Mouse (Mus musculus) heart, adult 2 months (tissue): ENCODE measurements around the gene BC034090.

Experiments
- CTCF ChIP-seq: fragments of 200-600 bp; IDR thresholded peaks from 2 replicates; pipeline ENCODE4 v1.8.1; 2022; ENCODE audit warnings: antibody characterized with exemption, mild to moderate bottlenecking, moderate library complexity
- POLR2A ChIP-seq: fragments of 200-500 bp; IDR thresholded peaks from 2 replicates; pipeline ENCODE4 v1.6.1; 2011; ENCODE audit warnings: mild to moderate bottlenecking, low read depth, low read length, control low read depth; ENCODE audit not compliant: insufficient read depth

DNA sequence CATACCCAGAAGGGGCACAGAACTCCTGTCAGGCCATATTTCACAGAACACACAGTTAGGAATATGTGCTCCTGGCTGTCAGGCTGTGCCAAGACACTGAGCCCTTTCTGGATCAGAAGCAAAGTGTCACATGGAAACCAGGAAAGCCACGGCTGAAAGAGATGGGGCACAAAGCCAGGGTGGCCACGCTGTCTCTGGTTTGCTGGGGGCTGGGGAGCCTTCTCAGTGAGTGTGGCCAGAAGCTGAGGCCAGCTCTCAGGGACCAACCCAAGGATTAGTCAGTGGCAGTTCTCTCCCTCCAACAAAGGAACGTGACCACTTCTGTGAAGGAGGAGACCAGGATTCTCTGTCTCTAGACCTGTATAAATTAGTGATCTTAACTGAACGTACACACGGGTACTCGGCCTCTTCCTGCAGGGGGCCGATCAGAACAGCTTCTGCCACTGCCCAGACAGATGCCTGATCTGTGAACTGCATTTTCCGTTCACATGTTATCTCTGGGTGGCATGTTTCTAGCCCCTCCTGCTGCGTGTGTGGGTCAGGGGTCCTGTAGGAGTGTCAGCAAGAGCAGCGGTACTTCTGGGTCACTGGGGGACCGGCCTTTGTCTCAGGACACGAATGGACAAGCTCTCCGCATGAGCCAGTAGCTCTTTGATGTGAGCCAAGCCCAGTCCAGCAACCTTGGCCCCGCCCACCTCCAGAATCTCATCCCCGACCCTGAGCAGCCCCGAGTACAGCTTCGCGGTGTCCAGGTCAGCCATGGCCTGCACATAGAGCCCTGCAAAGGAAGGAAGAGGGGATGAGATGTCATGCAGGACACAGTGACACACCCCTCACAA, 31.1 kb downstream of the BC034090 start:
- TF ChIP-seq POLR2A, result no peak
- TF ChIP-seq CTCF, result no peak
